Mouse (Mus musculus) thymus, postnatal 10 days (tissue): ENCODE measurements around the gene Zgrf1.
A peak's percentile ranks its signal among the peaks of the same experiment; 100 is the strongest.

Source experiments
- DNase-seq, 2 experiments: peaks; one replicate each; pipeline ENCODE4 v3.0.0; 2021; ENCODE audit warnings: low spot score in 2 of 2

Zgrf1 gene

GRCm38 (mm10) chr3:127552973-127553719, at the start of gene Zgrf1, which contains the start of gene Larp7:
Gene Zgrf1 (plus strand): TSS chr3:127553489.
Gene Larp7 (minus strand): TSS chr3:127553349.
- peak; percentile 98 to 99 for DNase-seq

GRCm38 (mm10) chr3:127507878-127508783, 45.2 kb upstream of the Zgrf1 start:
- DNase-seq, result no peak

GRCm38 (mm10) chr3:127511786-127512746, 41.2 kb upstream of the Zgrf1 start:
- DNase-seq, result no peak

GRCm38 (mm10) chr3:127512794-127513335, 40.4 kb upstream of the Zgrf1 start:
- no peak for DNase-seq

GRCm38 (mm10) chr3:127513699-127514098, 39.6 kb upstream of the Zgrf1 start:
- no peak for DNase-seq

GRCm38 (mm10) chr3:127515251-127515650, 38.0 kb upstream of the Zgrf1 start:
- DNase-seq, result no peak

GRCm38 (mm10) chr3:127520300-127520699, 33.0 kb upstream of the Zgrf1 start:
- no peak for DNase-seq

- no peak for DNase-seq
Measured at GRCm38 (mm10) chr3:127521156-127521555, 32.1 kb upstream of the Zgrf1 start.

- no peak for DNase-seq
Measured at GRCm38 (mm10) chr3:127525188-127525819, 28.0 kb upstream of the Zgrf1 start.

GRCm38 (mm10) chr3:127527465-127528034, 25.7 kb upstream of the Zgrf1 start:
- DNase-seq, result no peak

- DNase-seq, result no peak
Measured at GRCm38 (mm10) chr3:127529210-127529609, 24.1 kb upstream of the Zgrf1 start.

GRCm38 (mm10) chr3:127529824-127530223, 23.5 kb upstream of the Zgrf1 start:
- DNase-seq, result no peak

- no peak for DNase-seq
Measured at GRCm38 (mm10) chr3:127530293-127530692, 23.0 kb upstream of the Zgrf1 start.

GRCm38 (mm10) chr3:127539193-127539592, 14.1 kb upstream of the Zgrf1 start:
- DNase-seq, result no peak

GRCm38 (mm10) chr3:127543976-127544375, 9.3 kb upstream of the Zgrf1 start:
- DNase-seq, result no peak

- DNase-seq, result no peak
Measured at GRCm38 (mm10) chr3:127544610-127545121, 8.6 kb upstream of the Zgrf1 start.

- peak in 1 of 2 experiments; percentile 34 for DNase-seq
Measured at GRCm38 (mm10) chr3:127547882-127548281, 5.4 kb upstream of the Zgrf1 start.

- DNase-seq, result peak in 1 of 2 experiments; percentile 32
Measured at GRCm38 (mm10) chr3:127552434-127552972, 786 bp upstream of the Zgrf1 start.

- no peak for DNase-seq
Measured at GRCm38 (mm10) chr3:127553720-127554043, 393 bp downstream of the Zgrf1 start.

GRCm38 (mm10) chr3:127554723-127555122, 1.4 kb downstream of the Zgrf1 start:
- DNase-seq, result no peak
